Comparison of ENCODE assay signal across 8 mouse cellular contexts in genomic region chr3:32510375-32511190, GRCm38 (mm10). TPM values are rescaled to one million over a fixed set of nuclear protein-coding genes. Genes with fewer than 3 reads are reported as not detected.
DNase-seq lines count a peak whose midpoint lies in the region; ATAC-seq and TF ChIP-seq lines count a peak whose summit lies in the region.

No protein-coding gene starts in this region.

- peak overlapping the region; percentile 86 for H3K27ac ChIP-seq in hindbrain, postnatal 0 days
- peak overlapping the region; percentile 85 for H3K27ac ChIP-seq in left cerebral cortex, adult 2 months

- WGBS in hindbrain, postnatal 0 days, result 3% methylated on average over 60 of the region's 69 CpGs

- peak overlapping the region; percentile 57 for H3K4me3 ChIP-seq in hindbrain, postnatal 0 days (ENCODE audit: low read length)
- peak overlapping the region; percentile 79 for H3K4me3 ChIP-seq in left cerebral cortex, adult 2 months

- peak; percentile 83 for TF ChIP-seq CTCF in hindbrain, postnatal 0 days (IDR thresholded peaks at IDR 0.05; ENCODE audit: low read depth)
- peak; percentile 71 for TF ChIP-seq CTCF in left cerebral cortex, adult 2 months (IDR thresholded peaks at IDR 0.05)

- peak overlapping the region; percentile 74 for H3K4me2 ChIP-seq in hindbrain, postnatal 0 days (ENCODE audit: low read depth, low read length)

- H3K27me3 ChIP-seq in hindbrain, postnatal 0 days (ENCODE audit: insufficient read depth, low read length), result no peaks in the 10 kb centered on the region

- peak; percentile 94 for DNase-seq in T-cell, adult 2 months (ENCODE audit: low spot score)
- DNase-seq in cerebellum, postnatal 36 days, result peak; percentile 94 to 96
- peak; percentile 96 for DNase-seq in gastrocnemius, adult 18-20 months (ENCODE audit: low spot score)
- peak; percentile 96 for DNase-seq in hindbrain, postnatal 0 days (ENCODE audit: low spot score)
- peak; percentile 92 for DNase-seq in left cerebral cortex, adult 2 months (ENCODE audit: extremely low spot score in 1 of 2, low spot score in 2 of 2)
- DNase-seq in right cerebral cortex, adult 2 months (ENCODE audit: low spot score in 2 of 2), result peak; percentile 91 to 93
- DNase-seq in urinary bladder, postnatal 14 days (ENCODE audit: low spot score), result peak; percentile 96

- intact Hi-C loops in left cerebral cortex, adult 2 months (cut with DNase I), result no loop called here

- peak overlapping the region; percentile 77 for H3K9ac ChIP-seq in hindbrain, postnatal 0 days (replicated peaks; ENCODE audit: low read length)

- H3K36me3 ChIP-seq in hindbrain, postnatal 0 days (ENCODE audit: insufficient read depth, low read length), result peaks cover 3% of the 10 kb centered on the region; the same call in 1 of the 2 replicates

- no peaks in the 10 kb centered on the region for H3K9me3 ChIP-seq in hindbrain, postnatal 0 days (ENCODE audit: low read length)

- H3K4me1 ChIP-seq in hindbrain, postnatal 0 days (ENCODE audit: insufficient read depth, low read length), result 0 out of 2 replicates have a peak, but pooled peaks cover 4% of the 10 kb centered on the region

- ATAC-seq in hindbrain, postnatal 0 days, result peak; percentile 94
- ATAC-seq in megakaryocyte, adult 5-6 weeks (ENCODE audit: poor library complexity, severe bottlenecking), result peak; percentile 88

RNA-seq across cellular contexts. Expression of gene Zfp639, which starts 0.5 kb away (rescaled TPM):
- 10 to 100 TPM; 28.7 to 32.4 TPM for total RNA-seq in gastrocnemius, adult 18-20 months (2021)
- total RNA-seq in hindbrain, postnatal 0 days (2014; rRNA removed), result 50.9 and 51.3 TPM in 2 replicates
- polyA plus RNA-seq in hindbrain, postnatal 0 days (2015; fragmentation: Nextera tagmentation; extraction: Ambion mirVana), result 36.3 and 37.8 TPM in 2 replicates
- 10 to 100 TPM; 36.1 to 37.0 TPM for total RNA-seq in left cerebral cortex, adult 2 months (2021)
- total RNA-seq in megakaryocyte, adult 5-6 weeks (2015), result 32.8 and 37.5 TPM in 2 replicates
- total RNA-seq in megakaryocyte, adult 5-6 weeks (2017), result 36.0 and 39.4 TPM in 2 replicates

RNA-seq across cellular contexts. Expression of gene Kcnmb3, which starts 18.6 kb away (rescaled TPM):
- total RNA-seq in gastrocnemius, adult 18-20 months (2021), result under 1 TPM in 1 of 2 experiments, not detected in 1; 0.17 TPM
- not detected in 2 replicates for total RNA-seq in hindbrain, postnatal 0 days (2014; rRNA removed)
- 0.10 TPM in 1 of 2 replicates, not detected in the other for polyA plus RNA-seq in hindbrain, postnatal 0 days (2015; fragmentation: Nextera tagmentation; extraction: Ambion mirVana)
- not detected for total RNA-seq in left cerebral cortex, adult 2 months (2021)
- total RNA-seq in megakaryocyte, adult 5-6 weeks (2015), result not detected in 2 replicates
- not detected in 2 replicates for total RNA-seq in megakaryocyte, adult 5-6 weeks (2017)

RNA-seq across cellular contexts. Expression of gene Mfn1, which starts 18.7 kb away (rescaled TPM):
- 100 to 1,000 TPM; 222 to 257 TPM for total RNA-seq in gastrocnemius, adult 18-20 months (2021)
- 43.2 and 45.9 TPM in 2 replicates for total RNA-seq in hindbrain, postnatal 0 days (2014; rRNA removed)
- polyA plus RNA-seq in hindbrain, postnatal 0 days (2015; fragmentation: Nextera tagmentation; extraction: Ambion mirVana), result 46.9 and 47.0 TPM in 2 replicates
- 100 to 1,000 TPM; 119 to 123 TPM for total RNA-seq in left cerebral cortex, adult 2 months (2021)
- total RNA-seq in megakaryocyte, adult 5-6 weeks (2015), result 20.3 and 29.8 TPM in 2 replicates
- 16.9 and 21.4 TPM in 2 replicates for total RNA-seq in megakaryocyte, adult 5-6 weeks (2017)

Comparison
In these comparisons a context has a peak if more than half of its experiments do, and no peak if none do; other contexts are left out.
1. Peak in every context shown above with its lines: DNase-seq, ATAC-seq, H3K4me3 ChIP-seq and H3K27ac ChIP-seq.